Mouse (Mus musculus): ENCODE data around the gene Msi2.

Msi2 gene

GRCm38 (mm10) chr11:88448571-88448970 is 269.7 kb downstream of the Msi2 start:
- no peak for DNase-seq (ENCODE audit: low read depth, low spot score)

GRCm38 (mm10) chr11:88447350-88447749 is 271.0 kb downstream of the Msi2 start:
- DNase-seq (ENCODE audit: low read depth, low spot score): no peak

- DNase-seq (ENCODE audit: low read depth, low spot score): no peak
Measured at GRCm38 (mm10) chr11:88443905-88444304, 274.4 kb downstream of the Msi2 start.

- DNase-seq (ENCODE audit: low read depth, low spot score): no peak
Measured at GRCm38 (mm10) chr11:88443291-88443690, 275.0 kb downstream of the Msi2 start.

- no peak for DNase-seq (ENCODE audit: low read depth, low spot score)
Measured at GRCm38 (mm10) chr11:88441871-88442740, 276.2 kb downstream of the Msi2 start.

- no peak for DNase-seq (ENCODE audit: low read depth, low spot score)
Measured at GRCm38 (mm10) chr11:88438659-88439058, 279.7 kb downstream of the Msi2 start.

GRCm38 (mm10) chr11:88436596-88436995 is 281.7 kb downstream of the Msi2 start:
- DNase-seq (ENCODE audit: low read depth, low spot score): no peak

- DNase-seq (ENCODE audit: low read depth, low spot score): no peak
Measured at GRCm38 (mm10) chr11:88435543-88435942, 282.8 kb downstream of the Msi2 start.

- DNase-seq (ENCODE audit: low read depth, low spot score): no peak
Measured at GRCm38 (mm10) chr11:88431363-88432269, 286.7 kb downstream of the Msi2 start.

- DNase-seq (ENCODE audit: low read depth, low spot score): no peak
Measured at GRCm38 (mm10) chr11:88430292-88430691, 288.0 kb downstream of the Msi2 start.

GRCm38 (mm10) chr11:88429680-88430079 is 288.6 kb downstream of the Msi2 start:
- no peak for DNase-seq (ENCODE audit: low read depth, low spot score)

- DNase-seq (ENCODE audit: low read depth, low spot score): no peak
Measured at GRCm38 (mm10) chr11:88425631-88426101, 292.6 kb downstream of the Msi2 start.

- DNase-seq (ENCODE audit: low read depth, low spot score): no peak
Measured at GRCm38 (mm10) chr11:88424034-88424767, 294.1 kb downstream of the Msi2 start.

- no peak for DNase-seq (ENCODE audit: low read depth, low spot score)
Measured at GRCm38 (mm10) chr11:88421057-88421578, 297.2 kb downstream of the Msi2 start.

GRCm38 (mm10) chr11:88419657-88420366 is 298.5 kb downstream of the Msi2 start:
- no peak for DNase-seq (ENCODE audit: low read depth, low spot score)

- no peak for DNase-seq (ENCODE audit: low read depth, low spot score)
Measured at GRCm38 (mm10) chr11:88419064-88419463, 299.2 kb downstream of the Msi2 start.

GRCm38 (mm10) chr11:88414157-88414870 is 304.0 kb downstream of the Msi2 start:
- no peak for DNase-seq (ENCODE audit: low read depth, low spot score)

- no peak for DNase-seq (ENCODE audit: low read depth, low spot score)
Measured at GRCm38 (mm10) chr11:88412423-88413094, 305.8 kb downstream of the Msi2 start.

- DNase-seq (ENCODE audit: low read depth, low spot score): no peak
Measured at GRCm38 (mm10) chr11:88408305-88408704, 310.0 kb downstream of the Msi2 start.
